Mouse (Mus musculus) hindbrain, embryonic 12.5 days (tissue): ENCODE results near the gene Zc3h12c. TPM values are rescaled to one million over a fixed set of nuclear protein-coding genes. Genes with fewer than 3 reads are reported as not detected.
"Not testable (repeated sequence)": the region's sequence is repeated elsewhere in the genome, so short reads cannot be mapped to it uniquely, and the experiment has no call there.

Experiments used
- ATAC-seq: fragments of 200-750 bp; cut with Nextera tagmentation; 2 replicates; pipeline ENCODE4 v1.8.0; 2017; ENCODE audit warnings: moderate TSS enrichment; ENCODE audit not compliant: low FRiP score
- H3K27ac ChIP-seq: fragments of 300-500 bp; sonication (generic); 2 replicates; pipeline ENCODE4 v1.5.1; 2016; ENCODE audit warnings: mild to moderate bottlenecking
- H3K27me3 ChIP-seq: fragments of 300-500 bp; sonication (generic); 2 replicates; pipeline ENCODE4 v1.6.1; 2016; ENCODE audit warnings: mild to moderate bottlenecking
- H3K36me3 ChIP-seq: fragments of 300-500 bp; sonication (generic); 2 replicates; pipeline ENCODE4 v1.6.1; 2016; ENCODE audit warnings: mild to moderate bottlenecking
- H3K4me1 ChIP-seq: fragments of 300-500 bp; sonication (generic); 2 replicates; pipeline ENCODE4 v1.6.1; 2016
- H3K4me2 ChIP-seq: fragments of 300-500 bp; sonication (generic); replicated peaks from 2 replicates; pipeline ENCODE4 v1.6.1; 2016; ENCODE audit warnings: mild to moderate bottlenecking
- H3K4me3 ChIP-seq: fragments of 300-500 bp; sonication (generic); 2 replicates; pipeline ENCODE4 v1.5.1; 2016; ENCODE audit warnings: mild to moderate bottlenecking
- H3K9ac ChIP-seq: fragments of 300-500 bp; sonication (generic); 2 replicates; pipeline ENCODE4 v1.6.1; 2016; ENCODE audit warnings: mild to moderate bottlenecking, moderate library complexity
- H3K9me3 ChIP-seq: fragments of 300-500 bp; sonication (generic); replicated peaks from 2 replicates; pipeline ENCODE4 v1.6.1; 2016; ENCODE audit warnings: mild to moderate bottlenecking
- WGBS: fragments of 180-500 bp; shearing (Covaris S2); methylation state at CpG from one replicate; pipeline ENCODE4 v1.1.7; 2016; 5-methylcytosine and 5-hydroxymethylcytosine counted together
- polyA plus RNA-seq: library from polyadenylated mRNA; unstranded; fragments of >200 nt; fragmentation: Nextera tagmentation; extraction: Ambion mirVana; gene quantifications from 2 replicates; pipeline ENCODE4 v1.2.1, GENCODE M21; 2016

Gene Zc3h12c
- polyA plus RNA-seq, 1 experiment from 2014 or later, result 8.9 TPM

DNA sequence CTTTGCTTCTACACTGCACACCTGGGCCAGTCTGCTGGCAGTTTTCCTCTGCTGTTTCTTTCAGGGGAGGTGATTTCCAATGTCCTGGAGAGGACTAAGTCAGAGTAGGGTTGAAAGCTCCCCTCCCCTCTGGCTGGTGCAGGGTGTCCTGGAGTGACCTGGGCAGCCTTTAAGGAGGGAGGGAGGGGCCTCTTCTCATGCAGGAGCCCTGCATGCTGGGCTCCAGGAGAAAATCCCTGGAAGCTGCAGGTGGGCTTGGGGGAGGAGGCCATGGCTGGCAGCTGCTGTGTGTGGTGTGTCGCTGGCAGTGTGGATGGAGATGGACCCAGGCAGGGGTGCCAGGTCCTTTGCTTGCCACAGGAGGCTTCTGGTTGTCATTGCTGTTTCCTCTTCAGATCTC lies 71.0 kb downstream of the Zc3h12c start:
- Histone ChIP-seq H3K27ac (no peak overlapping the region), H3K27me3 (no peaks in the 10 kb centered on the region), H3K9ac (no peak overlapping the region), H3K36me3 (no peaks in the 10 kb centered on the region), H3K4me1 (0 out of 2 replicates have a peak, but pooled peaks cover under 1% of the 10 kb centered on the region), H3K9me3 (no peaks in the 10 kb centered on the region), H3K4me2 (no peak overlapping the region), H3K4me3 (no peak overlapping the region)
- ATAC-seq, result no peak
- WGBS, result 4% methylated on average over 1 of the region's 1 CpGs

DNA sequence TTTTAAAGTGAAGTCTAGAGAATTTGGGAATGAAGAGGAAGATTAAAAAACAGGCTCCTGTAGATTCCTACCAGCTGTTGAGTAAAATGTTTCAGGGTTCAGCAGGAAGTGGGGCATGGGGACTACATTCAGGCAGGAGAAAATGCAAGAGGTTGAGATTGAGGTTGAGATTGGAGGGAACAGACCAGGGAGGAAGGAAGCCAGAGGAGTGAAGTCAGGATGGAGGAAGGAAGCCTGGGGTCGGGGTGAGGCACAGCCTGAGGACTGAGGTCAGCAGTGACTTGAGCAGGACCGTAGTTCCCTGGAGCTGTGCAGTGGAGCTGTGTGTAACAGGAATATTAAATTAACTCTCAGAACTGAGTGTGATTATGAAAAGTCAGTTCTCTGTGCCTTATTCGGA lies 72.7 kb downstream of the Zc3h12c start:
- H3K9ac ChIP-seq, result no peak overlapping the region
- WGBS, result 76% methylated on average over 3 of the region's 3 CpGs
- no peaks in the 10 kb centered on the region for H3K9me3 ChIP-seq
- no peak overlapping the region for H3K4me2 ChIP-seq
- H3K36me3 ChIP-seq, result 0 out of 2 replicates have a peak, but pooled peaks cover 3% of the 10 kb centered on the region
- no peaks in the 10 kb centered on the region for H3K4me1 ChIP-seq
- no peak overlapping the region for H3K4me3 ChIP-seq
- H3K27me3 ChIP-seq, result no peaks in the 10 kb centered on the region
- H3K27ac ChIP-seq, result no peak overlapping the region
- ATAC-seq, result no peak

DNA sequence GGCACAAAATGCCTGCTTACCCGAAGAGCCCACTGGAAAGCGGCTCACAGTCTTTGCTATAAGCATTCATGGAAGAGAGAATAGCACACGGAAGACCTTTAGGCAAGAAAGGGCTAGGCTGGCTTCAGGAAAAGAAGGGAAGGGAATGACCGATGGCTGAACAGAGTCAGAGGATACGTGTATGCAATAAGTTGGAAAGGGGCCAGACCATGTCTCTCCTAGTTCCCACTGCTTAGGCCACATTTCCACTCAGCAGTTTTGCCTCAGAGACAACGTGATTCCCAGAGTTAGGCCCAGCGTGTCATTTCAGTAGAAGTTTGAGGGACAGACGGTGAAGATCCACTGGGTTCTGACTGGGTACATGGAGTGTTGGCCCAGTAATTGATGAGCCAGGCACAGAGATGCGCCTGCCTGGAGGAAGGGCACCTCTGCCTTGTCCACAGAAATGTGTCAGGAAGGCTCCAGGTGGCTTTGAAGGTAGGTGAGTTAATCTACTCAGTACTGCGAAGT lies 73.8 kb downstream of the Zc3h12c start:
- no peak for ATAC-seq
- H3K4me2 ChIP-seq, result no peak overlapping the region
- WGBS, result 87% methylated on average over 10 of the region's 10 CpGs
- H3K36me3 ChIP-seq, result 0 out of 2 replicates have a peak, but pooled peaks cover 4% of the 10 kb centered on the region
- no peak overlapping the region for H3K9ac ChIP-seq
- no peaks in the 10 kb centered on the region for H3K27me3 ChIP-seq
- no peaks in the 10 kb centered on the region for H3K4me1 ChIP-seq
- H3K27ac ChIP-seq, result no peak overlapping the region
- H3K9me3 ChIP-seq, result no peaks in the 10 kb centered on the region
- no peak overlapping the region for H3K4me3 ChIP-seq

DNA sequence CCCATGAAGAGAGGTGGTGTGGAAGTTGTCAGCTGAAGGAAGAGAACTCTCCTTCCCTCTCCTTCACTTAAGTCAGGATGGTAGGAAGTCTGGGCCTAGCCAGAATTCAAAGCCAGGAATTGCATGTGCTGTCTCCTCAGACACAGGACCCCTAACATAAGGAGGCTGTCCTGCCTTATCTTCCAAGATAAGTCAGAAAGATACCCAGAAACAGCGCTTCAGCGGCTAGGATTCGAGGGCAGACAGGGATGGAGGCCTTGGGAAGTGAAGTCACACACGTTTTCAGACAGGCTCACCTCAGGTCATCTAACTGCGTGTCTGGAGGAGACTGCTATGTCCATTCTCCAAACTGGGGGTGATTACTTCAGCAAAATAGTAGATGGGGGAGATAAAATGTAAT lies 74.4 kb downstream of the Zc3h12c start:
- WGBS, result 85% methylated on average over 5 of the region's 5 CpGs
- Histone ChIP-seq H3K27ac (no peak overlapping the region), H3K4me2 (no peak overlapping the region), H3K27me3 (no peaks in the 10 kb centered on the region), H3K36me3 (0 out of 2 replicates have a peak, but pooled peaks cover 6% of the 10 kb centered on the region), H3K4me3 (no peak overlapping the region), H3K4me1 (no peaks in the 10 kb centered on the region), H3K9me3 (no peaks in the 10 kb centered on the region), H3K9ac (no peak overlapping the region)
- no peak for ATAC-seq

DNA sequence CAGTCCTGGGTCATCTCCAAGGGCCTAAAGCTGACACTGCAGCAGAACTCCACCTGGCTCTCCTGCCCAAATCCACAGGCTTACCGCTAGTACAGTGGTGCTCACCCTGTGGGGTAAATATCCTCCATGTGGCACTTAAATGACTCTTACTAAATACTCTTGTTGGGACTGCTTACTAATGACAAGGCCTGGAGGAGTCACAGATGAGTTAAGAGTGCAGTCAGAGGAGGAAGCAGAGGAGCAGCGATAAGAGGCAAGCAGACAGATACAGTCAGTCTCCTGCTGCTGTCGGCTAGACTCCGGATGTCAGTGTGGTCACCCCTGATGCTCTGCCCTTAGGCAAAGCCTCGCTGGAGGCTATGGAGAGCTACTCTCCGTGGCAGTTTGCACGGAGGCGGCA lies 75.3 kb downstream of the Zc3h12c start:
- no peak overlapping the region for H3K4me3 ChIP-seq
- H3K27me3 ChIP-seq, result no peaks in the 10 kb centered on the region
- WGBS, result 75% methylated on average over 8 of the region's 8 CpGs
- no peaks in the 10 kb centered on the region for H3K4me1 ChIP-seq
- no peak for ATAC-seq
- H3K36me3 ChIP-seq, result peaks cover 9% of the 10 kb centered on the region; the same call in 1 of the 2 replicates
- no peak overlapping the region for H3K27ac ChIP-seq
- H3K9me3 ChIP-seq, result no peaks in the 10 kb centered on the region
- H3K9ac ChIP-seq, result no peak overlapping the region
- H3K4me2 ChIP-seq, result no peak overlapping the region

DNA sequence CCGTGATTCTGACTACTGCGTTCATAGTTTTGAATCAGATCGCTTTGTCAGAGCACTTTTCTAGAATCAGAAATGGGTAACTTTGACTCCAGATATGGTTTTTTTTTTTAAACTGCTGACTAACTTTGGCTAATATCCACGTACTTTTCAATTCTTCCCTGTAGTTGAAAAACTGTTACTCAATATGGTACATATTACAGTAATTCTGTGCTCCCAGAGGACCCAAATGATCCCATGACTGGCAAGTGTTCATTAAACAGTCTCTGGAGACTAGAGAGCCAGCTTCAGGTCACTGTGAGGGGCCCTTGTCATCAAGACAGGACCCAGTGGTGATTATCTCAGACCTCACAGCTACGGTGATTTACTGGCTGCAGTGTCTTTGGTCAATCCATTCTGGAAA lies 76.1 kb downstream of the Zc3h12c start:
- Histone ChIP-seq H3K27me3 (no peaks in the 10 kb centered on the region), H3K9me3 (no peaks in the 10 kb centered on the region), H3K4me1 (no peaks in the 10 kb centered on the region), H3K36me3 (peaks cover 17% of the 10 kb centered on the region; the same call in 1 of the 2 replicates), H3K9ac (no peak overlapping the region), H3K4me3 (no peak overlapping the region), H3K27ac (no peak overlapping the region), H3K4me2 (no peak overlapping the region)
- ATAC-seq, result no peak
- WGBS, result 89% methylated on average over 5 of the region's 5 CpGs

DNA sequence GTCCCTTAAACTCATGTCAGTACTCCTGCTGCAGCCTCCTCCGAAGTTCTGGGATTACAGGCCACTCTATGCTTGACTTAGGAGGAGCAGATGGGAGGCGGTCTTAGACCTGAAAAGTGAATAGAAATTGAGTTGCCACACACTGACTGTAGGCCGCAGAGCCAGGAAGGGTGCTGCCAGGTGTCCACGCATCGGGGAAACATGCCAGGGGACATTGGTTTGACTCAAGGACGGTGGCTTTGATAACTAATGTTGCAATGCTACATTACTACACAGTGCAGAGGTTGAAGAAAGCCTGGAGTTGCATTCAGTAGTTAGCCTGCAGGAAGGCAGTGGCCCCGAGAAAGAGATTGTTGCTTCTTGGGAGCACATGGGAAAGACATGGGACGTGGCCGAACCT lies 76.6 kb downstream of the Zc3h12c start:
- WGBS, result 93% methylated on average over 9 of the region's 9 CpGs
- H3K27me3 ChIP-seq, result no peaks in the 10 kb centered on the region
- no peaks in the 10 kb centered on the region for H3K9me3 ChIP-seq
- H3K4me2 ChIP-seq, result no peak overlapping the region
- no peaks in the 10 kb centered on the region for H3K4me1 ChIP-seq
- no peak for ATAC-seq
- H3K9ac ChIP-seq, result no peak overlapping the region
- peaks cover 22% of the 10 kb centered on the region for H3K36me3 ChIP-seq
- no peak overlapping the region for H3K4me3 ChIP-seq
- no peak overlapping the region for H3K27ac ChIP-seq

DNA sequence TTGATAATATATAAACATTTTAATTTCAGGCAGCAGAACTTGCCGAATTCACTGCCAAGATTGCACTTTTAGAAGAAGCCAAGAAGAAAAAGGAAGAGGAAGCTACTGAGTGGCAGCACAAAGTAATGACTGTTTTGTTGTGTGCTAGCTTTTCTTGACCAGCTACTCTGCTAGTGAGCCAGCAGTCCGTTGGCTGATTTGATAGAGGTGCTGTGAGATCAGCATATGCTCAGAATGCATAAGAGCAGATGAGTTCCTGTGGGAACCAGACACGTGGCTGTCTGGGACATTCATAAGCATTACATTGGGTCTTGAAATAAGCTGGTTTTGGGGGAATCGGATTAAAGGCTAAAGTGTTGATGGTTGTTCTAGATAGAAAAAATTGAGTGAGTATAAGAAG lies 86.0 kb downstream of the Zc3h12c start:
- H3K4me2 ChIP-seq, result no peak overlapping the region
- H3K36me3 ChIP-seq, result peaks cover 50% of the 10 kb centered on the region
- no peak overlapping the region for H3K9ac ChIP-seq
- ATAC-seq, result no peak
- no peaks in the 10 kb centered on the region for H3K4me1 ChIP-seq
- 88% methylated on average over 4 of the region's 4 CpGs for whole genome bisulfite sequencing
- no peak overlapping the region for H3K27ac ChIP-seq
- no peaks in the 10 kb centered on the region for H3K9me3 ChIP-seq
- no peaks in the 10 kb centered on the region for H3K27me3 ChIP-seq
- no peak overlapping the region for H3K4me3 ChIP-seq

DNA sequence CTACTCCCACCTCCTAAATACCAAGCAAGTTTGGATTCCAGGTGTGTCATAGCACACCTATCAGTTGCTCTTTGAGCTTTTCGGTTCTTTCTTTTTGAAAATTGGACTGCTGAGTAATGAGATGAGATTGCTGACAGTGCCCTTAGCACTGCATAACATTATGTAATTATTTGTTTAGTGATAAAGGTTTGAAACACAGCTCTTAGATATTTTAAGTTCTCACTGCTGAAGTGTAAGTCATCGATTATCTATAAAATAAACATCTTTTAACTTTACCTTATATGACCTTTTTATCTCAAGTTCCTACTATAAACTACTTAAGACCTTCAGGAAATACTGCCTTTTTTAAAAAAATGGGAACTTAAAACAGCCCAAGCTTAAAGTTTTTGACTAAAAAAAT lies 86.4 kb downstream of the Zc3h12c start:
- WGBS, result 95% methylated on average over 2 of the region's 2 CpGs
- no peaks in the 10 kb centered on the region for H3K9me3 ChIP-seq
- H3K36me3 ChIP-seq, result peaks cover 50% of the 10 kb centered on the region

DNA sequence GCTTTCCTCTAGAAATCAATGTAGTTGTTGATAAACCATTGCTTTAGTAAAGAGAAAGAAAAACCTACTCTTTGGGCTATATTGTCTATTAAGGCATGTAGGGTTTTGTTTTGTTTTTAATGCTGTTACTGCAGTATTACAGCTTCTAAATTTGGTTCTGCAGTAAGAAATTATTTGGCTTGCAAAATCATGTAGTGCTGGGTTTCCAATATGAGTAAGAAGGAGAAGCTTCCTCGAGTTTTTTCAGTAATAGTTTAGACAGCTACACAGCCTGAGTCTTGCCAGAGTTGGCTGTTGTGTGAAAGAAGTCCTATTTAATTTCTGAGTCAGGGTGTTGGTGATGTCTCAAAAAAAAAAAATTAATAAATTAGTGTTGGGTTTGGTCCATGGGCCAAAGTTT lies 90.7 kb downstream of the Zc3h12c start:
- Histone ChIP-seq H3K36me3 (peaks cover 53% of the 10 kb centered on the region), H3K4me1 (no peaks in the 10 kb centered on the region), H3K9ac (no peak overlapping the region), H3K4me2 (no peak overlapping the region), H3K9me3 (no peaks in the 10 kb centered on the region), H3K27me3 (no peaks in the 10 kb centered on the region), H3K27ac (no peak overlapping the region), H3K4me3 (no peak overlapping the region)
- ATAC-seq, result no peak
- 94% methylated on average over 1 of the region's 1 CpGs for WGBS

More for the DNA sequence above, 86.4 kb downstream of the Zc3h12c start:
- no peak overlapping the region for H3K27ac ChIP-seq
- H3K9ac ChIP-seq, result no peak overlapping the region
- no peak overlapping the region for H3K4me2 ChIP-seq
- H3K4me1 ChIP-seq, result no peaks in the 10 kb centered on the region
- H3K27me3 ChIP-seq, result no peaks in the 10 kb centered on the region
- no peak overlapping the region for H3K4me3 ChIP-seq
- ATAC-seq, result no peak

DNA sequence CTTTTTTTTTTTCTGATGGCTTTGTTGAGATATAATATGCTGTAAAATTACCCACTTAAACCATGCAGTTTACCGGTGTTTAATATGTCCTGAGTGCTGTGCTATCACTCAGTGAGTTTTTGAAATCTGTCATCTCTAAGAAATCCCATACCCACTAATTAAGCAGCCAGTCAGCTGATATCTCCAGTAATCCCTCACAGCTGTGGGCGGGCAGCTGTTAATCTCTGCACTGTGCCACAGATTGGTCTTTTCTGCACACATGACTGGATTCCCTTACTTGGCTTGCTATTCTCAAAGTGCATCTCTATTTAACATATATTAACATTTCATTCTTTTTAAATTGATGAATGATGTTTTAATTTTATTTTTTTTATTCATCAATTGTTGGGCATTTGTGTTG lies 92.3 kb downstream of the Zc3h12c start:
- Histone ChIP-seq H3K4me3 (no peak overlapping the region), H3K9ac (no peak overlapping the region), H3K27me3 (no peaks in the 10 kb centered on the region), H3K9me3 (no peaks in the 10 kb centered on the region), H3K36me3 (peaks cover 57% of the 10 kb centered on the region), H3K4me1 (no peaks in the 10 kb centered on the region), H3K27ac (no peak overlapping the region), H3K4me2 (no peak overlapping the region)
- WGBS, result 89% methylated on average over 2 of the region's 2 CpGs
- ATAC-seq, result no peak

DNA sequence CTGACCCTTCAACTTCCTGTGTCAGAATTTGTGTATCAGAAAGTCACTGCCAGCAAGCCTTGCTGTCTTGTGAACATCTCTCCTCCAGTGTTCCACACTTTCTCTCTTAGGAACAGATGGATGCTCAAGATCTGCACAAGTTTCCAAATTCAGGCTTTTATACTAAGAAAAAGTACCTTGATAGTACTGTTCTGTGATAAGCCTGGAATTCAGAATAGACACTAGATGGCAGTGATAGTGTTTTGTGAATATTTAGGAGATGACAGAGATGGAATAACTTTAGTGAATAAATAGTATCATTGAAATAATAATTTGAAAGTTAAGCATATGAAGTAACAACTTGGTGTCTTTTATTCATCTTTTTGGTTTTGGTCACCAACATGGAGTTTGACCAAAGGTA lies 96.2 kb downstream of the Zc3h12c start:
- Histone ChIP-seq H3K27me3 (no peaks in the 10 kb centered on the region), H3K4me1 (no peaks in the 10 kb centered on the region), H3K27ac (no peak overlapping the region), H3K9me3 (no peaks in the 10 kb centered on the region), H3K4me2 (no peak overlapping the region), H3K36me3 (peaks cover 60% of the 10 kb centered on the region), H3K4me3 (no peak overlapping the region), H3K9ac (no peak overlapping the region)
- no peak for ATAC-seq

DNA sequence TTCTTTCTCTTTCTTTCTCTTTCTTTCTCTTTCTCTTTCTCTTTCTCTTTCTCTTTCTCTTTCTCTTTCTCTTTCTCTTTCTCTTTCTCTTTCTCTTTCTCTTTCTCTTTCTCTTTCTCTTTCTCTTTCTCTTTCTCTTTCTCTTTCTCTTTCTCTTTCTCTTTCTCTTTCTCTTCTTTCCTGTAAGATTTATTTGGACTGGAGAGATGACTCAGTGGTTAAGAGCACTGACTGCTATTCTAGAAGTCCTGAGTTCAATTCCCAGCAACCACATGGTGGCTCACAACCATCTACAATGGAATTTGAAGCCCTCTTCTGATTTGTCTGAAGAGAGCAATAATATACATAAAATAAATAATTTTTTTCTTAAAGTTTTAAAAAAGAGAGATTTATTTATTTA lies 97.0 kb downstream of the Zc3h12c start:
- not testable (repeated sequence) for H3K4me2 ChIP-seq, H3K27me3 ChIP-seq, H3K4me1 ChIP-seq, H3K9ac ChIP-seq, H3K9me3 ChIP-seq, ATAC-seq, H3K4me3 ChIP-seq, H3K27ac ChIP-seq
- H3K36me3 ChIP-seq, result peaks cover 59% of the 10 kb centered on the region
